Mouse (Mus musculus) cerebellum, adult 2 months (tissue): ENCODE measurements at regions not wholly inside any gene's neighbourhood (a gene's known extent, or its start where the extent isn't known, plus 50 kb on each side); places are given as distances from the start of the nearest gene placed in this dataset.

ENCODE experiments used
- DNase-seq, 2 experiments: peaks; one replicate each; pipeline ENCODE4 v3.0.0; 2021
- H3K27ac ChIP-seq: fragments of 200-500 bp; 2 replicates; pipeline ENCODE4 v1.5.1; 2012; ENCODE audit warnings: low read length, control low read depth, inconsistent platforms; ENCODE audit not compliant: insufficient read depth
- H3K27me3 ChIP-seq: fragments of 200-500 bp; 2 replicates; pipeline ENCODE4 v1.6.1; 2012; ENCODE audit warnings: inconsistent platforms, mild to moderate bottlenecking, low read length, moderate library complexity; ENCODE audit not compliant: control insufficient read depth, insufficient read depth
- H3K4me1 ChIP-seq: fragments of 200-500 bp; 2 replicates; pipeline ENCODE4 v1.6.1; 2011; ENCODE audit warnings: low read length; ENCODE audit not compliant: control insufficient read depth, insufficient read depth
- H3K4me3 ChIP-seq: fragments of 200-500 bp; replicated peaks from 2 replicates; pipeline ENCODE3; 2011; ENCODE audit warnings: mild to moderate bottlenecking, low read depth, low read length, control low read depth; ENCODE audit not compliant: insufficient read depth
- CTCF ChIP-seq: fragments of 200-500 bp; IDR thresholded peaks from 2 replicates; pipeline ENCODE4 v1.5.1; 2011; ENCODE audit warnings: low read depth, mild to moderate bottlenecking, control low read depth, low read length, moderate library complexity, borderline replicate concordance; ENCODE audit not compliant: insufficient read depth
- POLR2A ChIP-seq: fragments of 200-500 bp; IDR thresholded peaks from 2 replicates; pipeline ENCODE4 v1.6.1; 2011; ENCODE audit warnings: low read length, control low read depth, borderline replicate concordance; ENCODE audit not compliant: insufficient read depth
- WGBS: fragments of 180-500 bp; shearing (Covaris S2); methylation state at CpG from one replicate; pipeline ENCODE4 v1.1.7; 2018; 5-methylcytosine and 5-hydroxymethylcytosine counted together

- Histone ChIP-seq H3K27ac (peak overlapping the region; percentile 95), H3K4me3 (peak overlapping the region; percentile 95), H3K4me1 (peaks cover 4% of the 10 kb centered on the region; the same call in 1 of the 2 replicates), H3K27me3 (no peaks in the 10 kb centered on the region)
- WGBS: 2% methylated on average over 7 of the region's 7 CpGs
- peak; percentile 90 to 97 for DNase-seq
- TF ChIP-seq CTCF (peak; percentile 47; the same call in 1 of the 2 replicates), POLR2A (no peak)
These were observed 218.4 kb downstream of the Mef2c start for GRCm38 (mm10) chr13:83722241-83722640.

- WGBS: 3% methylated on average over 3 of the region's 3 CpGs
These were observed 219.0 kb downstream of the Mef2c start for GRCm38 (mm10) chr13:83722791-83723190.

GRCm38 (mm10) chr13:83723396-83723795 is 219.6 kb downstream of the Mef2c start:
- H3K27ac ChIP-seq: no peak overlapping the region; the same call in 1 of the 2 replicates
- no peak for TF ChIP-seq CTCF
- TF ChIP-seq POLR2A: no peak
- DNase-seq: peak in 1 of 2 experiments; percentile 27
- H3K27me3 ChIP-seq: no peaks in the 10 kb centered on the region
- peak overlapping the region; percentile 49 for H3K4me3 ChIP-seq
- 9% methylated on average over 2 of the region's 2 CpGs for WGBS
- H3K4me1 ChIP-seq: peaks cover 1% of the 10 kb centered on the region; the same call in 1 of the 2 replicates

More at GRCm38 (mm10) chr13:83722791-83723190, 219.0 kb downstream of the Mef2c start:
- peaks cover 4% of the 10 kb centered on the region; the same call in 1 of the 2 replicates for H3K4me1 ChIP-seq
- H3K4me3 ChIP-seq: peak overlapping the region; percentile 95
- peak overlapping the region; percentile 95 for H3K27ac ChIP-seq
- peak in 1 of 2 experiments; percentile 52 for DNase-seq
- no peaks in the 10 kb centered on the region for H3K27me3 ChIP-seq
- TF ChIP-seq CTCF (no peak), POLR2A (no peak)

- no peak for TF ChIP-seq POLR2A
- TF ChIP-seq CTCF: no peak
- WGBS: 4% methylated on average over 3 of the region's 3 CpGs
- Histone ChIP-seq H3K27me3 (no peaks in the 10 kb centered on the region), H3K4me3 (peak overlapping the region; percentile 99), H3K4me1 (no peaks in the 10 kb centered on the region), H3K27ac (peak overlapping the region; percentile 73)
- peak; percentile 44 to 52 for DNase-seq
These were observed 220.4 kb downstream of the Mef2c start for GRCm38 (mm10) chr13:83724196-83724595.

- WGBS: under 1% methylated on average over 11 of the region's 11 CpGs
These were observed 221.2 kb downstream of the Mef2c start for GRCm38 (mm10) chr13:83724995-83725394.

GRCm38 (mm10) chr13:83725831-83726230 is 222.0 kb downstream of the Mef2c start:
- peak; percentile 54 to 55 for DNase-seq
- WGBS: 2% methylated on average over 13 of the region's 13 CpGs
- TF ChIP-seq POLR2A (no peak; the same call in 1 of the 2 replicates), CTCF (no peak)

More at GRCm38 (mm10) chr13:83724995-83725394, 221.2 kb downstream of the Mef2c start:
- H3K27me3 ChIP-seq: no peaks in the 10 kb centered on the region
- DNase-seq: peak; percentile 90 to 94
- no peaks in the 10 kb centered on the region for H3K4me1 ChIP-seq
- peak overlapping the region; percentile 99 for H3K4me3 ChIP-seq
- TF ChIP-seq POLR2A (no peak), CTCF (peak; percentile 88)
- peak overlapping the region; percentile 97 for H3K27ac ChIP-seq

GRCm38 (mm10) chr13:83726346-83726975 is 222.6 kb downstream of the Mef2c start:
- DNase-seq: peak in 1 of 2 experiments; percentile 18
- no peak for TF ChIP-seq CTCF
- TF ChIP-seq POLR2A: no peak
- 2% methylated on average over 13 of the region's 13 CpGs for WGBS
- Histone ChIP-seq H3K4me1 (no peaks in the 10 kb centered on the region), H3K27ac (peak overlapping the region; percentile 97), H3K4me3 (peak overlapping the region; percentile 99), H3K27me3 (no peaks in the 10 kb centered on the region)

More at GRCm38 (mm10) chr13:83725831-83726230, 222.0 kb downstream of the Mef2c start:
- Histone ChIP-seq H3K4me3 (peak overlapping the region; percentile 99), H3K27ac (peak overlapping the region; percentile 97), H3K4me1 (no peaks in the 10 kb centered on the region), H3K27me3 (no peaks in the 10 kb centered on the region)

- DNase-seq: peak; percentile 77 to 78
- Histone ChIP-seq H3K4me1 (no peaks in the 10 kb centered on the region), H3K4me3 (peak overlapping the region; percentile 99), H3K27me3 (no peaks in the 10 kb centered on the region), H3K27ac (peak overlapping the region; percentile 99)
- TF ChIP-seq POLR2A (no peak), CTCF (no peak)
- WGBS: 1% methylated on average over 38 of the region's 38 CpGs
These were observed 223.4 kb downstream of the Mef2c start for GRCm38 (mm10) chr13:83727051-83727765.
